Mouse (Mus musculus): ENCODE data around the gene Syn2. TPM values are rescaled to one million over a fixed set of nuclear protein-coding genes. Genes with fewer than 3 reads are reported as not detected.
"Not testable (repeated sequence)": the region's sequence is repeated elsewhere in the genome, so short reads cannot be mapped to it uniquely, and the experiment has no call there.

The Syn2 gene
- total RNA-seq, 2 experiments from 2014 or later: 2.2 to 2.8 TPM

DNA sequence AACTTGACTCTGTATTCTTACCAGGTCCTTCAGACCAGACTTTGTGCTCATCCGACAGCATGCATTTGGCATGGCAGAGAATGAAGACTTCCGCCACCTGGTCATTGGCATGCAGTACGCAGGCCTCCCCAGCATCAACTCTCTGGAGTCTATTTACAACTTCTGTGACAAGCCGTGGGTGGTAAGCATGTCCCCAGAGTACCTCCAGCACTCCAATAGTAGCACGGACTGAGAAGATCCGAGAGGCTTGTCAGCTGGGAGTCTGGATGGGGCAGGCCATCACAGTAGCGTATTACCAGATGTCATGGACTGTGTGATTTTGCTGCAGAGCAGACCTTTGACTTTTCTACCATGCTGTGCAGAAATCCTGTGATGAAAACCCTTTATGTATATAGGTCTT, 104.6 kb downstream of the Syn2 start:
- no peak for DNase-seq
- intact Hi-C loops (cut with DNase I; ENCODE audit: low total_unique reads): no loop called here

DNA sequence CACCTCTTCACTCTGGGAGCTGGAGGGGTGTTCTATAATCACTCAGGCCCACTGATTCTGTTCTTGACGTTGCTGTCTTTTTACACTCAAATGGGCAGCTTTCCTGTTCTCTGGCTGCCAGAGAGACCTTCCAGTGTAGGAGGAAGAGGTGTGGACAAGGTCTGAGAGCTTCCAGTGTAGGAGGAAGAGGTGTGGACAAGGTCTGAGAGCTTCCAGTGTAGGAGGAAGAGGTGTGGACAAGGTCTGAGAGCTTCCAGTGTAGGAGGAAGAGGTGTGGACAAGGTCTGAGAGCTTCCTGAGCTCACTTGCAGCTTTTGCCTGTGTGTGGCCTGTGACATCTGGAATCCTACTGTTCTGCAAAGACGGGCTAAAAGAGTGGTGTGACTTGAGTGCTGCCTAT, 105.7 kb downstream of the Syn2 start:
- intact Hi-C loops (cut with DNase I; ENCODE audit: low total_unique reads); DNase-seq: not testable (repeated sequence)

DNA sequence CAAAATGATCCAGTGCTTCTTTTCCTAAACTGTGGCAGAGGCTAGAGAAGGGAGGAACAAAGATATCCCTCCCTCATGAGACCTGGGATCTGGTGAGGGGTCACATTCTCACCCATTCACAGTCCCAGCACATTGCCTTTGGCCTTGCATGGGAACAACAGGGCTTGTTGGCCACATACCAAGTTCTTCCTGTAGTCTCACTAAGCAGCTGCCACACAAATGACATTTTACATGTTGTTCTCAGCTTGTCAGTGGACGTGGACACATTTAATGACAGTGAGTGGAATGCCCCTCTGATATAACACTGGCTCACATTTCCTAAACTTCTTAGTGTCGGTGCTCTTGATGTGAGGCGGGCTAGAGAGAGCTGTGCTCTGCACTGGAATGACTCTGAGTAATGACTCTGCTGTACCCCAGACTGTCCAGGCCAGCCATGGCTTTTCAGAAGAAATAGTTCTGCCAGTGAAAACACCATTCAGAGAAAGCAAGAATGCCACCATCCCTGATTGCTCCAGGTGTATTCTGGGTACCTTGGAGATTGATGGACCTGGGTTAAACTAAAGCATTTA, 106.5 kb downstream of the Syn2 start:
- intact Hi-C loops (cut with DNase I; ENCODE audit: low total_unique reads): no loop called here
- no peak for DNase-seq

DNA sequence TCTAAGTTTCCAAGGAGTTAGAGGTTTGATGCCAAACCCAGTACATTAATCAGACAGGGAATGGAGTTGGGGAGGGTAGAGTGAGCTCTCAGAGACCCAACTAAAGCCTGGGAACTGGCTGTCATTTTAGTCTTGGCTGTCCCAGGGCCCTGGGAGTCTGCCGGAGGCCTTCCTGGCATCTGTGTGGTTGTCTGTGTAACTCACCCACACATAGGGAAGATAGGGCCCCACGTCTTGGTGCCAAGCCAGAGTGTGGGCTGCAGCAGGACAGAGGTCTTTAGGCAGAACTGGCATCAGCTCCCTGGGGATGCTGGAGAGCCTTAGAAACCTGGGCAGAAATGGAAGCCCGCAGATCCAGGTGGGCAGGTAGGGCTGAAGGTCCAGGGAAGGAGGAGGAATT, 107.2 kb downstream of the Syn2 start:
- intact Hi-C loops (cut with DNase I; ENCODE audit: low total_unique reads): no loop called here

DNA sequence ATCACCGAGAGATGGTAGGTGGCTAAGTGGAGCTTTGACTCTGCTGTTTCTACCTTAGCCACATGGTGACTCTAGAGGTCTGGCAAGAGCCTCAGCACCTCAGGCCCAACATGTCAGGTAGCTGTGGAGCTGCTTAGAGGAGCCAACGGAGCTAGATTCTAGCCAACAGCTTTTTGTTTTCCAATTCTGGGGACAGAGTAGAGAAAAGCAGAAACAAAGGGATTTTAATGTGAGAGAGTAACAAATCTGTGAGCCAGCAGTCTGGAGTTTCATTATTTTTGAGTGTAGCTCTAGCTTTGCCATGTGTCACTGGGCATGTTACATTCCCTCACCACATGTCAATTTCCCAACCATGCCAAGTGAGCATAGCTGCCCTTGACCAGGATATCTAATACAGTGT, 109.5 kb downstream of the Syn2 start:
- DNase-seq: no peak
- intact Hi-C loops (cut with DNase I; ENCODE audit: low total_unique reads): no loop called here

More for the DNA sequence above, 107.2 kb downstream of the Syn2 start:
- DNase-seq: no peak

DNA sequence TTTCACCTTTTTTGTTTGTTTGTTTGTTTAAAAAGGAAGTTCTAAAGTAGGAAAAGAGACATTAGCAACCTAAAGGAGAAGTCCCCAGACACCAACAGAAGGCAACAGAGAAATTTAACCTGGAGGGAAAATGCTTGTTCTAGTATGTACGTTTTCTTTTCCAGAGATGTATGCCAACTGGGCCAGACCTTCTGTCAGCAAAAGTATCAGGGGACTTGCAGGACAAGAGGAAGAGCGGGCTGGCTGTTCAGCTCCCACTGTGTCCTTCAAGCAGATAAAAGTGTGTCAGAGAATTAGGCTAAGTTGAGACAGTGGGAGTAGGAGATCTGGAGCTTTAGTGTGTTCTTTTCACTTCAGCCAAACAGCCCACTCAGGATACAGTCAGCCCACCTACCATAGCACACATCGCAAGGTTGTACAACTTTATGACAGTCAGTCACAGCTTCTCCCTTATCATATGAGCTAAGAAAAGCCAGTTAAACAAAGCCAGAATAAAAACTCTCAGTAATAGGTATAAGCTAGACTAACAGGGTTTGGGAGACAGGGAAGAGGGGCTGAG, 110.9 kb downstream of the Syn2 start:
- intact Hi-C loops (cut with DNase I; ENCODE audit: low total_unique reads): no loop called here
- DNase-seq: no peak

DNA sequence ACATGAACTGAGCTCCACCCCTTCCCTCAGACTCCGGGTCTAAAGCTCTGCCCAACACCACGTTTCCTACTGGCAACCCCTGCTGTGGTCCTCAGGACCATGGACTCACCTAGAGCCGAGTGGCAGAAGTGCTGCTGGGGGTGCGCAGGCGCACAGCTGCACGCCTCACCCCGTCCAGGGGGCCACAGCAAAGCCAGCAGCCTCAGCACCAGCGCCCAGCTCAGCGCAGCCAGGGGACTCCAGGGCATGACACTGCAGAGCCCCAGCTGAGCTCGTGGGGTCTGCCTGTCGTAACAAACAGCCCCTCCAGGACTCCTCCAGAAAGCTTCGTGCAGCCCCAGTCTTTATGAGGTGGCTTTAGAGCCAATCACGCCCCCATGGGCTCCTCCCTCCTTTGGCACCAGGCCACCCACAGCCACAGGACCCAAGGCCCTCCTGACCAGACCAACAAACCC, 116.9 kb downstream of the Syn2 start:
- intact Hi-C loops (cut with DNase I; ENCODE audit: low total_unique reads): no loop called here
- DNase-seq: peak; percentile 48

DNA sequence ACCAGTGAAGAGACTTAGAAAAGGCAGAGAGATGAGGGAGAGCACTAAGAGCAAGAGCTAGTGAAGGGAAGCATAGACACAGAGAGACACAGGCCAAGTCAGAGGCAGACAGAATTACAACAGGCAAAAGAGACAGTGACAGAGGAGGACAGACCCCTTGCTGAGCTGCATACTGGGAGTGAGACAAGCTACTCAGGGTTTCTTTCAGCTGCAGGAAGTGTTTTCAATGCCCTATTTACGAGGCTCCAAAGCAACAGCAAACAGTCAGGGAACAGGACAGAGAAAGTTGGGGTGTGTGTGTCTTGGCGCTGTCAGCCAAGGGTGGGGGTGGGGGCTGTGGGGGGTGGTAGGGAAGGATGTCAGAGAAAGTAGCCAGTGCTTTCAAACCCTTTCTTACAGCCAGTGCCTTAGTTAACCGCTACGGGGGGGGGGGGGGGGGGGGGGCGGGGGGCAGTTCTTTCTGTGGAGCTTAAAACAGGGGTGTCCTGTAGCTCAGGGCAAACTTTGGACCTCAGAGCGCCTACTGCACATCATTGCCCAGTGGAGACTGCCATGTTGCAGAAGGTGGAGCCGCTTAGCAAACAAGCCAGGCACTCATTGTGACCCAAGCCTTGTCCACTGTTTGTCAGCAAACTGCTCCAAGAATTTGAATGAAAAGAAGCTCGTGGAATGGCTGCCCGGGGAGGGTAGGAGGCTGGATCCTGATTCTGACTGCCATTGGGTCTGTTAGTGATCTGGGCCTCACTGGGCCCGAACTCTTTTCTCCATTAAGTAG, 117.6 kb downstream of the Syn2 start, which contains the start of gene Timp4:
Gene Timp4 (minus strand): TSS at position 107 of the 775 bp plus-strand sequence.
- intact Hi-C loops (cut with DNase I; ENCODE audit: low total_unique reads): no loop called here
- no peak for DNase-seq

DNA sequence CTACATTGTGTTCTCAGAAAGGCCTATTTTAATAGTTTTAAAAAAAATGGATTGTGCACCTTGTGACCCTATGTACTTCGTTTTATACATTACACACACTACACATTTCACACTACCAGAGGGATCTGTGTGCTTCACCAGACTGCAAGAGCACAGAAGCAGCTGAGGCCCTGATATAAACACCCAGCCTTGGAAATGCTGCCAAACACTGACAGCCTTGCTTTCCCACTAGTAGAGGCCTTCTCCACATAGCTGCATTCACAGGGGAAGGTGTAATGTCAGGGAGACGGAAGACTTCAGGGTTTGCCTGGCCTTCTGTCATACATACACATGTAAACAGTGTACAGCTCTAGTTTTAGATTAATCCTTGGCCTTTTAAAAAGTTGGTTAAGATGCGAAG, 120.5 kb downstream of the Syn2 start:
- no peak for DNase-seq
- intact Hi-C loops (cut with DNase I; ENCODE audit: low total_unique reads): no loop called here

DNA sequence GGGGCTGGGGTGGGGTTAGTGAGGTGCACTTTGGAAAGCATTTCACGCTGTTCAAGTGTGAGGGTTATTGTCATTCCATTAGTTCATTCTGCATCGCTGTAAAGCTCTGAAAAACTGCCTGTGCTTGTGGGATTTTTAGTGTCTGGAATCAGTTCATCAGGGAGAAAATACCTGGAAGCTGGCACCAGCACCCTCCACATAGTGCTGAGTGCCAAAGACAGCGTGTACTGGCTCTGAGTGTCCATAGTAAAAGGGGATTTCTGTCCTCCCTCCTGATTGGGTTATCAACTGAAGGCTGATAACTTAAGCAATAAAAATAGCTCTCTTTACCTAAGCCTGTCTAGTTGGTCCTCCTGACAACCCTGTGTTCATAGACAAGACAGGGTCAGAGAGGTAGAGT, 125.8 kb downstream of the Syn2 start:
- no peak for DNase-seq
- intact Hi-C loops (cut with DNase I; ENCODE audit: low total_unique reads): loop anchor here (10.0 kb wide), 2 partner anchors 86 to 274 kb away; no protein-coding TSS in a partner anchor

DNA sequence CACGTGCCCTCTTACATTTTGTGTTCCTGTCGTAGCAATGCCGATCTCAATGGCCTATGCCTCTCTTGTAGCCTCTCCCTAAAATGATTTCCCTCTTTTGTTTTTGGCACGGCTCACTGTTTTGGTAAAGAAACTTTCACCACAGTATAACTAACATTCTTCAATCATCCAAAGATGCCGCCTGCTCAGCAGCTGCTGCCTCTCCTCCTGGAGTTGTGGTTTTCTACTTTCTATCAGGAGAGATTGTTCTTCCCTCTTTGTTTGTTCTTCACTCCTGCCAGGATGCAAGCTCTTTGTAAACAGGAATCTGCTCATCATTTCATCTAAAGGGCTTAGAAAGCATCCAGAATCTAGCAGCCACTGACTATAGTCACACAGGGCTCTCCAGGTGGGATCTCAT, 132.1 kb downstream of the Syn2 start:
- no peak for DNase-seq
- intact Hi-C loops (cut with DNase I; ENCODE audit: low total_unique reads): loop anchor here (5.0 to 10.0 kb wide), 3 partner anchors 44 to 268 kb away; no protein-coding TSS in a partner anchor

DNA sequence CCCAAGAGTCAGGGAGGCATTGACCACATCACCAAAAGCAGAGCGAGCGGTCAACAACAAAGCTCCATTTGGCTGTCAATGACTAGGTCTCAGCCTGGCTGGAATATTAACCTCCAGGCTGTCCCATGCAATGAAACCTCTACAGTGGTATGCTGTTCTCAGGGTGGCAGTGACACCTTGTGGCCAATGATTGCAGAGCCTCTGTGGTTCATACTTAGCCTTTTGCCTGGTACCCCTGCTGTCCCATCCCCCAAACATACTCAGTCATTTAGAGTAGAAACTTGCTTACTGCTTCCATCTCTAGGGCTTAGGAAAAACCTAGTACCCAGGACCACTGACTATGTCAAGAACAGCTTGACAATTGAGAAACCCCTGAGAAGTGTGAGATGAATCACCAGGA, 133.2 kb downstream of the Syn2 start:
- intact Hi-C loops (cut with DNase I; ENCODE audit: low total_unique reads): loop anchor here (2.0 to 10.0 kb wide), 4 partner anchors 37 to 267 kb away; no protein-coding TSS in a partner anchor
- peak; percentile 64 for DNase-seq

DNA sequence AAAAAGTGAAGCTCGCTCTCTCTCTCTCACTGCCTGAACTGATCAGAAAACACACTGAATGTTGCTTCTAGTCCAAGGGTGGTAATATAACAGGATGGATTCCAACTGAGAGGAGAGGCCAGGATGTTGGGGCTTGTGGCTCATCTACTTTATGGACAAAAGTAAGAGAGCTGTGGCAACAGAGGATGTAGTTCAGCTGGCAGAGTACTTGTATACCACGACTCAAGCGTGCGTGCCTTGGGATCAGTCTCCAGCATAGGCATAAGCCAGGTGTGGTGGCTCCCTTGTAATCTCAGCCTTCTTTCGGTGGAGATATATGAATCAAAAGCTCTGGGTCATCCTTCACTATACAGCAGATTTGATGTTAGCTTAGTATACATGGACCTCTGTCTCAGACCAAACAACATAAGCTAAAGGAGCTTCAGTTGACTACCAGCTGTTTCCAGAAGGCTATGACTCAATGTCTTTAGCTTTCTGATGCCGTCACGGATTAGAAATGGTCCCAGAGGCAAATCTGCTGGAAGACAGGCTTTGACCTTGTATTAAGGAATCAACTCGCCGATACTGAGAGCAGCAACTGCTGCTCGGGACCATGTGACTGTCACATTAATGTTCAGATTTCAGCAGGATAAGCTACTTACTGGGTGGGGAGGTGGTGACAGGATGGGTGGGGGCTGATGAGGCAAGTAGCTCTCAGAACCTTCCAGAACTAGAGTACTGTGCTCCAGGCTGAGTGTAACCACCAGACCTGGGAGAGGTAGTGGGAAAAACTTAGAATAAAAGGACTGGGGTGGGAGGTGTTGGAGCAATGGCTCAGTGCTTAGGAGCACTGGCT, 134.1 kb downstream of the Syn2 start:
- intact Hi-C loops (cut with DNase I; ENCODE audit: low total_unique reads): loop anchor here (2.0 to 10.0 kb wide), 4 partner anchors 38 to 266 kb away; no protein-coding TSS in a partner anchor
- DNase-seq: no peak

DNA sequence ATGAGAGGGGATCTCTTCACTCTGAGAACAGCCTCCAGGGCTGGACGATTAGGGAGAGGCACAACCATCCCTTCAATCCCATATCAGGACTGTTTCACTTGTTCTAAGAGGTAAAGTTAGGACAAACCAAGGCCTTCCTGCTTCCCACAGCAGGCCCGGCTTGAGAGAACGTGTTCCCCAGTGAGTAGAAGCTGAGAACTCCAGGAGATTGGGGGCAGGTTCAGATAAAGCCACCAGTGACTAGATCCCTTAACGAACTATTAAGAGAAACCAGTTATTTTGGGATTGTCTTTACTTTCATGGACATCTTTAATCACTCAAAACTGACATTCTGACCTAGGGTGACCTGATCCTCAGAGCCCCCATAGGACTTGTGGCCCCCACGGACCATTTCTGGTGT, 134.9 kb downstream of the Syn2 start:
- intact Hi-C loops (cut with DNase I; ENCODE audit: low total_unique reads): loop anchor here (2.0 to 10.0 kb wide), 4 partner anchors 39 to 265 kb away; no protein-coding TSS in a partner anchor
- DNase-seq: no peak

DNA sequence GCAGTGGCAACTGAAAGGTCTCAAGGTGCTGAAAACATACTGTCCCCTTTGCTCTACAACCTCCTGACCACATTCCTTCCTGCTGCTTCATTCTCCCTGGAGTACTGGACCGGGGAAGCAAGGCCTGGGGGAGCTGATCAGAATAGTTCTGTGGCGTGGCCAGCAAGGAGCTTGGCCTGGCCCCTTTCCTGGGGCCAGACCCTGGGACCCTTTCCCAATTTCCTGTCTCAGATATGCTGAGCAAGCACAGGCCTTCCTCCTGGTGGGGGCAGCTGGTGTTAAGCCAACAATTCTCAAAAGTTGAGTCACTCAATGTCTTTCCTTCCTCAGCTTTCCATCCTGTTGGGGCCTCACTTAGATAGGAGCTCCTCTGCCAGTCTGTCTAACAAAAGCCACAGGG, 135.4 kb downstream of the Syn2 start:
- DNase-seq: no peak
- intact Hi-C loops (cut with DNase I; ENCODE audit: low total_unique reads): no loop called here

DNA sequence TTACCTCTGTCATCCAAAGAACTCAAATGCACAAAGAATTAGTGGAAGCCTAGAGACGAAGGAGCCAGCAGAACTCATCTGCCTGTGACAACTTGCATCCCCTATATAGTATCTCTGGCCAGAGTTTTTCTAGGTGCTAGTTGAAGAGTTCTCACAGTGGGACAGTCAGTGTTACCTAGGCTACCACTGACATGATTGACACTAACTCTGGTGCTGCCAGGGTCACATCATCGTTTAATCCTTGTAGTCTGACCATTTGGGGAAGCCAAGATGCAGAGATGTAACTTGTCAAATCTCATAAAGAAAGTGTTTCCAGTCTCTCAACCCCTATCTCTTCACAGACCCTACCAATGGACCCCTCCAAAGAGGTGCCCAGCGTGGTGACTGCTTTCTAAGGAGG, 136.6 kb downstream of the Syn2 start:
- no peak for DNase-seq
- intact Hi-C loops (cut with DNase I; ENCODE audit: low total_unique reads): no loop called here

DNA sequence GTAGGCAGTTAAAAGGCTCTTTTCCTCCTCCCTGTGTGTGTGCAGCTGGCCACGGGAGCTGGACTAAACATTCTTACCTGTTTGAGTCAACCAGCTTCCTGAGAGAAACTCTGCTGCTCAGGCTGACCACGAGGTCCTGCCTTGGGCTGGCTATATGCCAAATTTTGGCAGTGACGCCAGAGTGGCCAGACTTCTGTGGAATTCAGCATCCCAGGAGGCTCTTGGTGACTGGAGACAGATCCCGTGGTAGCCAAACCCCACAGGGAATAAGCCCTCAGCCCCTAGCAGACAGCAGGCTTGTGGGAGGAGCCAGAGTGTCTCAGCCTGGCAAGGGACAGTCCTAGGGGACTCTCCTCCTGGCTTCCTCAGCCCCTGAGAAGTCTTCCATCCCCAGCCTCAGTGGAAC, 137.2 kb downstream of the Syn2 start:
- DNase-seq: peak; percentile 38
- intact Hi-C loops (cut with DNase I; ENCODE audit: low total_unique reads): no loop called here

DNA sequence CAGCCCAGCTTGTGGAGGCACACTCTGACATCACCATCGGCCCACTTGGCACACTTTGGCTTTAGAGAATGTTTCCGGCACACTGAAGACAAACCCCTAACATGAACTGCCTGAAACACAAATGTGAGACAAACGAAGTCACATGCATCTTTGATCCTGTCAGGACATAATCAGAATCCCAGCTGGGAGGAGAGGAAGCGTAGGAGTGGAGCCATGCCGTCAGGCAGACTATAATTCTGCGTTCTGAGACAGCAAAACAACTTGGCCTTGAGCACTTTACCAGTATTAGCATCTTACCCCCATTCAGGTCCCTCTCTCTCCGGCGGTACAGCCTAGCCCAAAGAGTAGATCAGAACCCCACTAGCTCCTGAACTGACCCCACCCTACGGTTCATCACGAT, 138.6 kb downstream of the Syn2 start:
- no peak for DNase-seq
- intact Hi-C loops (cut with DNase I; ENCODE audit: low total_unique reads): no loop called here

DNA sequence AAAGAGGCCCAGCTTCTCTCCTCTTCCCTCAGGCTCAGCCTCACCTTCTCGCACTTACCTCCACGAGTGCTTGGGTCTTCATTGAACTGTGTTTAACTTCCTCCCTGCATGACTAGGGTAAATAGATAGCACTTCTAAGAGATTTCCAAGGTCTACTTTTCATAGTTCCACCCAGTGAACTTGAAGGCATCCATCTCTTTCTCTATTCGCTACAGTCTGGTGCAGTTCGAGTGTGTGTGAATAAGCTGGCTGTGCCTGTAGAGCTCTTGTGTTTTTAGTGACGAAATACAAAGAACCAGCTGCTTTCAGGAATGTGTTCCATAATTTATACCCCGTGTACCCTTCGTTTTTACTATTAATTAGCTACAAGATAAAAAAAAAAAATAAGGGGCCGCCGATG, 140.0 kb downstream of the Syn2 start:
- intact Hi-C loops (cut with DNase I; ENCODE audit: low total_unique reads): no loop called here
- DNase-seq: no peak
